Mouse (Mus musculus) C2C12 (cell line): ENCODE results near the gene Vps53.

Experiments
- CTCF ChIP-seq: IDR thresholded peaks from one replicate; pipeline ENCODE4 v1.5.1; 2011; ENCODE audit not compliant: control insufficient read depth, insufficient read depth, insufficient read length
- MAX ChIP-seq: IDR thresholded peaks from one replicate; pipeline ENCODE4 v1.6.1; 2011; ENCODE audit warnings: mild to moderate bottlenecking, control low read depth
- MYOD1 ChIP-seq: IDR thresholded peaks from one replicate; pipeline ENCODE4 v1.6.1; 2011; ENCODE audit warnings: low read depth; ENCODE audit not compliant: control insufficient read depth, insufficient read length
- MYOG ChIP-seq: IDR thresholded peaks from one replicate; pipeline ENCODE4 v1.6.1; 2011; ENCODE audit not compliant: control insufficient read depth, insufficient read length; ENCODE audit errors: extremely low read depth
- USF1 ChIP-seq: IDR thresholded peaks from one replicate; pipeline ENCODE4 v1.6.1; 2011; ENCODE audit warnings: low read depth, mild to moderate bottlenecking, control low read depth, moderate library complexity

DNA sequence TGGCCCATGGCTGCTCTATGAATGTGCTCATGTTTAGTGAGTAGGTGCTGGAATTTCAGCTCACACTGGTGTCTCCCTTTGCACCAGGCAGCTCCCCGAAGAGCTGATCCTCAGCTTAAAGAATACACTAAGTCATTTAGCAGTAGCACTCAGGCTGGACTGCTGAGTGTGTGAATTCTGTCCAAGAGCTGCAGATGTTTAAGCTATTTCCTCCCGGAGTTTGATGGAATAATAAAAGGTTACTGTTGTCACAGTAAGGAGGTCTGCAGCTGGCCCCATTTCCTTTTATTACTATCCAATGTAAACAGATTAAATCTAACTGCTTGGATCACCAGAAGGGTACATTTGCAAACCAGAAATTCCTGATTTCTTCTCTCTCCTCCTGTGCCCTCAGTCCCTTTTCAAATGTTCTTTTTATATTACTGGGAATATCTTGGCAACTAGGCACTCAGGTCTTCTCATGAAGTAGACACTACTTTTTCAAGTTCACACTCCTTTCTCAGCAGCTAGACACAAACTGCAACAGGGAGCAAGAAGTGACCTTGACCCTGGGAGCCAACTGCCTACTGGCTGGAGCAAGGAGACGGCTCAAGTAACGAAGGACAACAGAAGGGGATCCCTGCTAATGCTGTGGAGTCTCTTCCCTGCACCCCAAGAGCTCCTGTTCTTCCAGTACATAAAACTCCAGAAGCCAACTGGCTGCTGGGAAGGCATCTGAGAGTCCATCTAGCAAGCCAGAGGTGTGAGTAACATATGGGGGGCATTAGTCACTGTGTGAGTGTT is 80.1 kb downstream of the Vps53 start:
- TF ChIP-seq CTCF (no peak), MYOG (no peak), USF1 (no peak), MAX (no peak), MYOD1 (no peak)
